Comparison of ENCODE assay signal across 12 mouse cellular contexts in genomic region chr11:109641498-109642222, GRCm38 (mm10). TPM values are rescaled to one million over a fixed set of nuclear protein-coding genes. Genes with fewer than 3 reads are reported as not detected.
A peak's percentile ranks its signal among the peaks of the same experiment; 100 is the strongest.
DNase-seq lines count a peak whose midpoint lies in the region; ATAC-seq and TF ChIP-seq lines count a peak whose summit lies in the region.
"Had no signal": no experiment of that assay in that cellular context is flagged by ENCODE, and none has a peak within 500 bp of the region (broad histone marks: within the 10 kb centered on the region; RNA-seq: fewer than 3 reads in every experiment).

No protein-coding gene starts in this region.

- TF ChIP-seq POLR2A in kidney, adult 2 months (IDR thresholded peaks at IDR 0.05; ENCODE audit: low read depth, low read length): no peak

- H3K4me1 ChIP-seq in kidney, adult 2 months (ENCODE audit: control insufficient read depth, insufficient read depth, low read length): peaks cover 17% of the 10 kb centered on the region; the same call in 1 of the 2 replicates
- H3K4me1 ChIP-seq in forebrain, embryonic 15.5 days: no peaks in the 10 kb centered on the region
- no peaks in the 10 kb centered on the region for H3K4me1 ChIP-seq in forebrain, embryonic 11.5 days (replicated peaks; ENCODE audit: control insufficient read depth, insufficient read depth, low read length)
- no peaks in the 10 kb centered on the region for H3K4me1 ChIP-seq in forebrain, embryonic 10.5 days
- H3K4me1 ChIP-seq: hindbrain, embryonic 15.5 days; neural tube, embryonic 12.5 days had no signal

- no peak overlapping the region for H3K4me3 ChIP-seq in kidney, adult 2 months (ENCODE audit: insufficient read depth, low read depth, low read length)
- no peak overlapping the region for H3K4me3 ChIP-seq in forebrain, embryonic 15.5 days
- H3K4me3 ChIP-seq in forebrain, embryonic 11.5 days (ENCODE audit: low read depth, low read length): no peak overlapping the region
- H3K4me3 ChIP-seq in forebrain, embryonic 10.5 days: no peak overlapping the region
- H3K4me3 ChIP-seq: hindbrain, embryonic 15.5 days; left cerebral cortex, adult 2 months; neural tube, embryonic 12.5 days had no signal

- peak; percentile 88 for DNase-seq in adrenal gland, adult 2 months
- peak; percentile 76 to 85 for DNase-seq in heart, adult 18-20 months
- peak; percentile 88 for DNase-seq in kidney, adult 2 months
- peak; percentile 54 for DNase-seq in lung, postnatal 36 days
- no peak for DNase-seq in forebrain, embryonic 11.5 days (ENCODE audit: low spot score)
- no peak for DNase-seq in forebrain, embryonic 10.5 days (ENCODE audit: extremely low spot score, low spot score)
- DNase-seq: liver, postnatal 0 days had no signal

- no peaks in the 10 kb centered on the region for H3K9me3 ChIP-seq in forebrain, embryonic 15.5 days
- no peaks in the 10 kb centered on the region for H3K9me3 ChIP-seq in forebrain, embryonic 11.5 days (ENCODE audit: control insufficient read depth, low read length)
- no peaks in the 10 kb centered on the region for H3K9me3 ChIP-seq in forebrain, embryonic 10.5 days
- H3K9me3 ChIP-seq: hindbrain, embryonic 15.5 days; neural tube, embryonic 12.5 days had no signal

- TF ChIP-seq CTCF in kidney, adult 2 months (conservative IDR thresholded peaks at IDR 0.05; ENCODE audit: insufficient read depth, insufficient read length, low read depth, low read length): no peak

- H3K27ac ChIP-seq in kidney, adult 2 months (ENCODE audit: insufficient read depth, low read depth, low read length): peak overlapping the region; percentile 73
- H3K27ac ChIP-seq in forebrain, embryonic 15.5 days (replicated peaks): no peak overlapping the region
- H3K27ac ChIP-seq in forebrain, embryonic 11.5 days (ENCODE audit: low read depth, low read length): no peak overlapping the region
- H3K27ac ChIP-seq in forebrain, embryonic 10.5 days: no peak overlapping the region
- H3K27ac ChIP-seq: hindbrain, embryonic 15.5 days; left cerebral cortex, adult 2 months; neural tube, embryonic 12.5 days had no signal

- no peaks in the 10 kb centered on the region for H3K36me3 ChIP-seq in kidney, adult 2 months (ENCODE audit: control insufficient read depth, insufficient read depth, low read length)
- H3K36me3 ChIP-seq in forebrain, embryonic 15.5 days: no peaks in the 10 kb centered on the region
- H3K36me3 ChIP-seq in forebrain, embryonic 11.5 days (ENCODE audit: control insufficient read depth, insufficient read depth, low read length): no peaks in the 10 kb centered on the region
- H3K36me3 ChIP-seq in forebrain, embryonic 10.5 days (replicated peaks): no peaks in the 10 kb centered on the region
- H3K36me3 ChIP-seq: hindbrain, embryonic 15.5 days; neural tube, embryonic 12.5 days had no signal

- no peak overlapping the region for H3K4me2 ChIP-seq in forebrain, embryonic 15.5 days (replicated peaks)
- no peak overlapping the region for H3K4me2 ChIP-seq in forebrain, embryonic 11.5 days (ENCODE audit: low read depth, low read length, severe bottlenecking)
- H3K4me2 ChIP-seq: hindbrain, embryonic 15.5 days; neural tube, embryonic 12.5 days had no signal

- no peaks in the 10 kb centered on the region for H3K27me3 ChIP-seq in kidney, adult 2 months (replicated peaks; ENCODE audit: control insufficient read depth, insufficient read depth, low read length)
- no peaks in the 10 kb centered on the region for H3K27me3 ChIP-seq in forebrain, embryonic 15.5 days
- H3K27me3 ChIP-seq in forebrain, embryonic 11.5 days (ENCODE audit: control insufficient read depth, insufficient read depth, low read length): no peaks in the 10 kb centered on the region
- no peaks in the 10 kb centered on the region for H3K27me3 ChIP-seq in forebrain, embryonic 10.5 days (ENCODE audit: poor library complexity, severe bottlenecking)
- H3K27me3 ChIP-seq: hindbrain, embryonic 15.5 days; neural tube, embryonic 12.5 days had no signal

- ATAC-seq in forebrain, embryonic 15.5 days (replicated peaks): no peak
- no peak for ATAC-seq in forebrain, embryonic 11.5 days (replicated peaks; ENCODE audit: low FRiP score)
- ATAC-seq: forebrain, embryonic 16.5 days; liver, postnatal 0 days had no signal

- 25% methylated on average over 5 of the region's 5 CpGs for WGBS in kidney, adult 2 months
- 83% methylated on average over 5 of the region's 5 CpGs for WGBS in forebrain, embryonic 15.5 days
- 86% methylated on average over 5 of the region's 5 CpGs for WGBS in forebrain, embryonic 11.5 days
- 86% methylated on average over 5 of the region's 5 CpGs for WGBS in forebrain, embryonic 10.5 days

- H3K9ac ChIP-seq in forebrain, embryonic 15.5 days (replicated peaks): no peak overlapping the region
- no peak overlapping the region for H3K9ac ChIP-seq in forebrain, embryonic 11.5 days (ENCODE audit: low read length)
- H3K9ac ChIP-seq: hindbrain, embryonic 15.5 days; liver, postnatal 0 days; neural tube, embryonic 12.5 days had no signal

RNA-seq across cellular contexts. Expression of gene Prkar1a, which starts 7.5 kb away (rescaled TPM):
- 100 to 1,000 TPM; 372 to 393 TPM for total RNA-seq in adrenal gland, adult 2 months (2021)
- polyA plus RNA-seq in adrenal gland, adult 2 months (2012; rRNA removed): 164 and 197 TPM in 2 replicates
- 100 to 1,000 TPM; 371 to 461 TPM for total RNA-seq in heart, adult 18-20 months (2021)
- polyA plus RNA-seq in kidney, adult 2 months (2012; rRNA removed): 85.9 and 102 TPM in 2 replicates
- 472 and 496 TPM in 2 replicates for polyA plus RNA-seq in forebrain, embryonic 15.5 days (2015; fragmentation: Nextera tagmentation; extraction: Ambion mirVana)
- 362 and 367 TPM in 2 replicates for polyA plus RNA-seq in forebrain, embryonic 11.5 days (2014; fragmentation: Nextera tagmentation; extraction: Ambion mirVana)
- 300 TPM in 2 replicates for polyA plus RNA-seq in forebrain, embryonic 10.5 days (2016; fragmentation: Nextera tagmentation; extraction: Ambion mirVana)

RNA-seq across cellular contexts. Expression of gene Wipi1, which starts 29.9 kb away (rescaled TPM):
- 10 to 100 TPM; 35.4 to 38.6 TPM for total RNA-seq in adrenal gland, adult 2 months (2021)
- polyA plus RNA-seq in adrenal gland, adult 2 months (2012; rRNA removed): 14.8 and 22.1 TPM in 2 replicates
- 100 to 1,000 TPM; 100 to 107 TPM for total RNA-seq in heart, adult 18-20 months (2021)
- 22.7 and 25.2 TPM in 2 replicates for polyA plus RNA-seq in kidney, adult 2 months (2012; rRNA removed)
- 12.1 and 13.0 TPM in 2 replicates for polyA plus RNA-seq in forebrain, embryonic 15.5 days (2015; fragmentation: Nextera tagmentation; extraction: Ambion mirVana)
- 11.1 and 14.7 TPM in 2 replicates for polyA plus RNA-seq in forebrain, embryonic 11.5 days (2014; fragmentation: Nextera tagmentation; extraction: Ambion mirVana)
- polyA plus RNA-seq in forebrain, embryonic 10.5 days (2016; fragmentation: Nextera tagmentation; extraction: Ambion mirVana): 15.7 and 18.4 TPM in 2 replicates

Comparison
In these comparisons a context has a peak if more than half of its experiments do, and no peak if none do; other contexts are left out.
1. DNase-seq: peak in adrenal gland, adult 2 months (single experiment), heart, adult 18-20 months (2 of 2), kidney, adult 2 months (single experiment) and lung, postnatal 36 days (single experiment); none in forebrain, embryonic 11.5 days (single experiment) and forebrain, embryonic 10.5 days (single experiment).